Mouse (Mus musculus) kidney, adult 9 months (tissue): ENCODE results near the gene Lhx1.

ENCODE experiments used
- DNase-seq: peaks from one replicate; pipeline ENCODE4 v3.0.0; 2022

Gene Lhx1

DNA sequence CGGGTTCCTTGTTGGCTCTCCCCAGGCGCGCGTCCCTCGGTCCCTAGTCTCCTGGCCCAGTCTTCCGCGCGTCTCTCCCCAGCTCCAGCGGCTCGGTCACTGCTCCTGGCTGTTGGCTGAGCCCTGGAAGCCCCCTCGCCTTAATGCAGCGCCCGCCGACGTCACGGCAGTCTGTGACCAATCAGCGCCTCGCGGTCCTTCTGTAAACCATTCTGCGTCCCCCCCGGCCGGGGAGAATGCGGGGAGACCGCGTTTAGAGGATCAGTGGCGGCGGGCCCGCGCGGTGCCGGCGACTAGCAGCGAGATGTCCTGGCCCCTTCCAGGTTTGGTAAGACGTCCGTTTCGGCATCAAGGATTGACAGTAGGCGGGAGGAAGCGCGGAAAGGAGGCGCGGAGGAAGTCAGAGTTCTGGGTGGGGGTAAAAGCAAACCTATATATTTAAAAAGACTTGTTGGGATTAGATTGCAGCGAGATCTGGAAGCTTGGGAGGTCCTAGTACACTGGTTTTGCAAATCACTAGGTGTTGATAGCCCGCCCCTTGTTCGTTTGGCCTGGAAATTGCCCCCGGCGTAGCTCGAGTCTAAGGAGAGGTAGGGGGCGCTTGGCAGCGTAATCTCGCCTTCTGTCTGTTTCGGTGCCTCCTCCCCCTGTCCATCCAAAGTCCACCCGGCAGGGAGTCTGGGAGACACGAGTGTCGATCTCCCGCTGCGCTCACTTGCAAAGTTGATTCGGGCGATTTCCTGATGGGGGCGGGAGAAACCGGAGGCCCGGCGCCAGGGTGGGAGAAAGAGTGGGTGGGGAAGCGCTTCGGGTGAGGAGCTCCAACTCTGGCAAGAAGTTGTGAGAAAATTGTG is at the start of gene Lhx1:
Gene Lhx1 (minus strand): TSS at position 115 of the 854 bp plus-strand sequence.
- DNase-seq: peak; percentile 93

DNA sequence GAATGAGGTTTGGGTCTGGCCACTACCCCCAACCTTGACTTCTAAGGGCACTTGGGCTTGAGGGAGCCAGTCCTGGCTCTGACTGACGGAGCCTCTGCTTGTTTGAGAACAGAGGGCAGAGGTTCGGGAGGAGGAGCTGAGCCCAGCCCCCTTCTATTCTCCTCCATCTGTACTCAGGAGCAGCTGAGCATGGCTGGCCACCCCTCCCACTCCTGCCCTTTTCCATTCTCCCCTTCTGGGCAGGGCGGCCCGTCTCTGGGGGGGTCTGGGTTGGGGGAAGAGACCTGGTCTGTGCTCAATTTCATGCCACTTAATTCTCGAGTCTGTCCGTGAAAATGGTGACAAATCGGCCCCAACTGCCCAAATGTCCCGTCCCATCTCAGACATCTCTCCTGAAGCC is 49.5 kb upstream of the Lhx1 start:
- no peak for DNase-seq

DNA sequence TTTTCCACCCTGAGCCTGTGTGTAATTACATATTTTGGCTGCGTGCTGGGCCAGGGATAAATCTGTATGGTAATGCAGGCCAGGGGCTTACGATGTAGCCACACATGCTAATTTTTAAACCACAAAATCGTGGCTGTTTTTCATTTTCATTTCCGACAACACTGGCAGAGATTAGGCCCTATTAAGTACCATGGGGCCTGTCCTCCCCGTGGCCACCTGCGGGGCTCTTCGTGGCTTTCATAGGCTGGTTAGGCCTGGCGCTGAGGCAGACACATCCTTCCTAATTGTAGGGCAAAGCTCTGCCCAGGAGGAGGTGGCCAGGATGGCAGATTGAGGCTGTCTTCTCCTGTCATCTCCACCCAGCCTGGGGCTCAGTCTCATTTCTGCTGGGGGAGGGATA is 48.3 kb upstream of the Lhx1 start:
- no peak for DNase-seq

DNA sequence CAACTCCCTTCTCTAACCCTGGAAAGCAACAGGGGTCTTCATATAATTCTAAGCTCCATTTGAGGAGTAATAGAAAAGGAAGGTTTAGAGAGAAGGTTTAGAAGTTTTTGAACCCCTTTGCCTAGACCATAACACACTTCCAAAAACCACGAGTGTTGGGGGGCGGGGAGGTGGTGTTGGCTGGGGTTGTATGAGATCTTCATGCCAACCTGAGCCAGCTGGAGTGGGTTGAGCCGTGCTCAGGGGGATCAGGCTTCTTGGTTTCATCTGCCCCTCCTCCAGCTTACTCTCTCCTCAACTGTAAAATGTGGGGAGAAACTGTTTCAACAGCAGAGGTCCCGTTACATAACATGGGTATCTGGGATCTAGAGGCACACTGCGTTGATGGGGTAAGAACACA is 45.5 kb upstream of the Lhx1 start:
- no peak for DNase-seq

DNA sequence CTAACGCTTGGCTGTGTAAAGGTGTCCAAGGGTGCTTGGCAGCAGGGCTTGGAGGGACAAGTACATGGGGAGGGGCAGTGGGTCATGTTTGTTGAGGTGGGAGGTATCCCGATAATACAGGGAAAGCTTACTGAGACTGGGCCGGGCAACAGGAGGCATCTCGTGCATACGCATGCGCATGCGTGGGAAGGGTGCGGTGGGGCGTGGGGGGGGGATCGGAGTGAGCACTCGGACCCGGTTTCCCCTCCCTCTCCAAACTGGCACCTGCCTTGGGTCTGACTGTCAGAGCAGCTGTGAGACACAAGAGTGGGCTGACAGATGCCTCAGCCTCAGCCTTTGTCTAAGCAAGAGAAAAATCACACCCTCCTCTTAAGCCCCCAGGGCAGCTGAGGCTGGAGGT is 45.1 kb upstream of the Lhx1 start:
- no peak for DNase-seq

DNA sequence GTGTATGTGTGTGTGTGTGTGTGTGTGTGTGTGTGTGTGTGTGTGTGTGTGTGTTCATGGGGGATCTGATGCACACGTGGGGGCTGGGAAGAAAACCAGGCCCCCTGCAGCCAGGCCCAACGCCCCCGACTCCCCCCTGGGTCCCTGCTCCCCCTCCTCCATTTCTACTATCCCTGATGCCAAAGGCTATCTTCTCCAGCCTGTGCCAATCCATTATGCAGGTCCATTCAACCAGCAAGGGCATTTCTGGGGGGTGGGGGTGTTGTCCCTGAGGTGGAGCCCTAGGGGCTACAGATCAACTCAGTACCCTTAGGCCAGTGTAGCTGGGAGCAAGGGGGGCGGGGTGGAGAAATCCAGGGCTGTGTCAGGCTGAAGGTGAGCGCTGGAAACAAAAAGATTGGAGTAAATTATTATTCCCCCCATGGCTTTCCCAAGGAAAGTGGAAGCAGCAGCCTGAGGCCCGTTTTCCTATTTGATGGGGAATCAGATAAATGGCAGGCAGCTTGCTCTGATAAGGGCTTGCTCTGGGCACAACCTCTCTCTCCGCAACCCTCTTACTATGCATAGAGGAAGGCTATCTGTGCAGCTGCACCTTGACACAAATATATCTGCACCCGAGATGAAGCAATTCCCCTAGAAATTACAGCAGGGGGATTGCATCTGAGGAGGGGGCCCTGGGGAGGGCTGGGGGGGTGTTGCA is 43.9 kb upstream of the Lhx1 start:
- no peak for DNase-seq

DNA sequence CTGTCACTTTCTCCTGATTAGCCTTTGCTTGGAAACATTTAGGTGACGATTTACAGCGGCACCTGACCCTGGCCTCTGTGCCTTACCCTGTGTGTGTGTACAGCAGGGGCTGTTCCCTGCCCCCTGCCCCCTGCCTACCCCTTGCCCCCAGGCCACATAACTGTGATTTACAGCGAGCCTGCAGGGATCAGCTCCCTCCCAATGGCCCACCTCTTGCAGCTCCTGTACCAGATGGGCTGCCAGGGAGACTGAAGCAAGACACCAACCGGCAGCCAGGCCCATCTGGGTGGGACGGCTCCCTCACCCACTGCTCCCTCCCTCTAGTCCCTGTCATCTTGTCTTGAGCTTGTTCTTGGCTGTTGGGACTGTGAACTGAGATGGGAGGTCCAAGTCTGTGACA is 43.1 kb upstream of the Lhx1 start:
- DNase-seq: no peak

DNA sequence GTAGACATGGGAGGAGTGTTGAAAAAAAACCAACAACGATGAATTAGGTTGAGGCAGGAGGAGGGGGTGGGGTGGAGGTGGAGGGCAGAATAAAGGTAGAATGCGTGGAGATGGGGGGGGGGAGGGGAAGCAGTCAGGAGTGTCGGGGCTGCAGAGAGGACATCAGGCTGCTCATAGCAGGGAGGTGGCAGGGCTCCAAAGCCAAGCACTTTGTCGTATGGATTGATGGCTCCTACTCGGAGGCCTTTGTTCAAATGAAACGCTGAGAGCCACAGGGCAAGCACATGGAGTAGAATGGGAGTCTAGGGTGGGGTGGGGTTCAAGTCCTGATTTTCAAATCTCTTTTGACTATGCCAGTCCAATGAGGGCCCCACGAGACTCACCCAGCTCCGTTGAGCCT is 41.4 kb upstream of the Lhx1 start:
- no peak for DNase-seq

DNA sequence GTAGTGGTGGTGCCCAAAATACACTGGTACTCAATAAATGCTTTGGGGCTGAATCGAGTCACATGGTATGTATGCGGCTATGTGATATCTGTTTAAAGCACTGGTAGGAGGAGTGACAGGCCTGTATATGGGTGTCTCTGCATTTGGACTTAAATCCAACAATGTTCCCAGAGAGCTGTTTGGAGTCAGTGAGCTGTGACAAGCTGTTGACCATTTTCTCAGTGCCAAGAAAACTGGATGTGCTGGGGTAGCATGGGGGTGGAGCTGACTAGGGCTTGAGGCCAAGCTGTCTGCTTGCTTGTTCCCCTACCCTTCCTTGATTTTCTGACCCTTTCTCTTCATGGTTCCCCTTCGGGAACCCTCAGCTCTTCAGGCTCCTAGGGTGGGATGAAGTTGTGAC is 39.9 kb upstream of the Lhx1 start:
- DNase-seq: peak; percentile 44

DNA sequence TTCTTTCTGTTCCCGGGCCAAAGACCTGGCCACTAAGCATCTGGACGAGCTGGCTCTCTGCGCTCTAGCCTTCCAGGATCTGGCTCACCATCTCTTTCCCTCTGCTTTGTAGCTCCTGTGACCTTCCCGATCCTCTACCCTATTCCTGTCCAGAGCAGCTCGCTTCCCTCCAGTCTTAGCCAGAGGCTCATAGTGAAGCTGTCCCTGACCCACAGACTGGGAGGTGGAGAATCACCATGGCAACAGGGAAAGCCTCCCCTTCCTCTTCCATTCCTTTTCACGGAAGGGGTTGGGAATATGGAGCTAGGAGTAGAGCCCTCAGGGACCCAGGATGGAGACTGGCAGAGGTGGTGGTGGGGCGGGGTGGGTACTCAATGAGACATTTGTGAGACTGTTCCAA is 38.0 kb upstream of the Lhx1 start:
- no peak for DNase-seq

DNA sequence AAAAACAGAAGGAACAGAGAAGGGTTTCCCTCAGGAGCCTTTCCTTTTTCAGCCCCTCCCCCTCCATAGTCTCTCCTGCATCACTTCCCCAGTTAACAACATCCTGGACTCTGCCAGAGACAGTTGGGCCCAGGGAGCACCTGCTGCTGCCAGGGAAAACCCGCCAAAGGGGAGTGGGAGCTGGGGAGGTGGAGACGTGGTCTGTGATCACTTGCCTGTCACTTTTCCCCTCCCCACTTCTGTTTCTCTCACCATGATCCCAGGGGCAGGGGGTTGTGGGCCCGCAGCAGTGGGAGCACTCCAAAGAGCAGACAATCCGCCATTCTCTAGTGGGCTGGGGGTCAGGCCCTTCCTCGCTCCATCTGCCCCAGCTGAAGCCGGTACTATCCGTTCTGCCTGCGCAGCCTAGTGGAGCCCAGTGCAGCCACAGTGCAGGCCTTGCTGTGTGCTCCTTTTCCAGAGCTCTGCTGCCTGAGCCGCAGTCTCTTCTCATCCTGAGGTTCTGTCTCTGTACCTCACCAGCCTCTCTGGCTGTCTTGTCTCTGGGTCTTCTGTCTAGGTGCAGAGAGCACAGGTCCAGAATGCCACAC is 37.5 kb upstream of the Lhx1 start:
- no peak for DNase-seq

DNA sequence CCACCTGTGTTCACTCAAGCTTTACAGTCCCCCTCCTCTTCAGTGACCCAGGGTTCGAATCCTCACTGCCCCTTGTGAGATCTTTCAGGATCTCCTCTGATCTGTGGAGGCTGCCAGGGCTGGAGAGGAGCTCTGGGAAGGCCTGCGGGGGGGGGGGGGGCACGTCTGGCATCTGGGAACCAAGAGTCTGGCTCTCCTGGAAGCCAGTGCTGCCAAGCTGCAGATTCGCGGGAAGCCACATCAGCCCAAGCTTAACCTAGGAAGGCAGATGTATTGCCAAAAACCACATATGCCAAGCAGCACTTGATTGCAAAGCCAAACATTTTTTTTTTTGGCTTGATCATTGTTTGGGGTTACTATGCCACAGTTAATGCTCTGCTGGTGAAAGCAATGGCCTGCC is 36.2 kb upstream of the Lhx1 start:
- no peak for DNase-seq

DNA sequence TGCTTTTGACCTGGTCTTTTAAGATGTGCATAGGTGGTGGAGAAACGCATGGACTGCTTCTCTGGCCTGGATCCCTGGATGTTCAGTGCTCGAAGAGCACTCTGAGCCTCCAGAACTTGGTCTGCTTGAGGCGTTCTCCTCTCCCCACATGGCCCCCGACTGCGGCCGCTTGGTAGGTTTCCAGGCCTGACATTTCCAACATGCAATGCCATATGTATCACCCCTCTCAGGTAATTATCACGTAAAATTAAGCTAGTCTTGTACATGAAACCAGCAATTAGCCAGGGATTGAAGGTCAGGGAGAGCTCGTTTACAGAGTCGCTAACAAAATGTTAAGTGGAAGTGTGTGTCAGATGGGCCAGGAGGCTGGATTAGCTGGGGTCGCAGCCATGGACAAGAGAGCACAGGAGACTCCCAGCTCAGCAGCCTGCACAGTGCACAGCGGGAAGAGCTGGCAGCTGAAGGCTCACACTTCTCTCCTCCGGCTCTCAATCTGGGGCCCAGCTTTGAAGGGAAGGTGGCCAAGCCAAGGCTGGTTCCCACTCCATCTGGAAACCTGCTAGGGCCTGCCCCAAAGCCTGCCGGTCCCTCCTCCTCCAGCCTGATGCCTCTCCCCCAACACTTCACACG is 28.6 kb upstream of the Lhx1 start:
- DNase-seq: no peak

DNA sequence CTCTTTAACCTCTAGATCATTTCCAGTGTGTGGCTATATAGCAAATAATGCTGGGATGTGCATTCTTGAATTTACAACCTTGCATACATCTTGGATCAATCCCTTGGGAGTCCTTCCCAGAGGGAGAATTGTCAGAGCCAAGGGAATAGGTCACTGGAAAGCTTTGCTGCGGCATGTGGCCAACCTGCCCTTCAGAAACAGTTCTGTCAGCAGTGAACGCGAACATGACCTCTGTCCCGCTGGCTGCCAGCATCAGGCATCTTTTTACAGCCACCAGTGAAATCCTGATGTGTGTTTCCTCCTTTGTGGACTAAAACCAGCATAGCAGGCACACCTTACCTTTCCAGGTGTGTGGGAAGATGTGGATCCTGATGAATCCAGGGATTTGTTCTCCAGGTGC is 26.0 kb upstream of the Lhx1 start:
- DNase-seq: peak; percentile 17

DNA sequence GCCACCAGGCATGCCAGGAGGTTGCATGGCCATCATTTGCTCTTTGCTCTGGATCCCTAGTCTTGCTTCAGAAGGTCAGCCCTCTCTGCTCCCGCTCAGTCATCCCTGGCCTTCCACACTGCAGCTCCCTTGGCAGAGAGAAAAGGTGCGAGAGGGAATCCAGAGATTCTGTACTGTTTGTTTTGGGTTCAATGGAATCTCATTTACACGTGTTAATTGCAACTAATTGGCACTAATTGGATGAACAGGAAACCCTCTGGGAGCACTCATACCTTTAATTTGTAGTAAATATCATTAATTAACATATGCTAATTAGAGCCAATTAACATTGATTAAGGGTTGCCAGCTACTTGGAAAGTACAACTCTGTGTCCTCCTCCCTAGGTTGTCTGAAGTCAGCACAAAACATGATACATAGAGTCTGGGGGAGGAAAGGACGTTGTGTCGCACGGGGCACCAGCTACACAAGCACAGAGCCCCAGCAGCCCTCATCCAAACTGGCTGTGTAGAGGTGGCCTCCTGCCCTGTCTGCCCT is 24.0 kb upstream of the Lhx1 start:
- DNase-seq: no peak

DNA sequence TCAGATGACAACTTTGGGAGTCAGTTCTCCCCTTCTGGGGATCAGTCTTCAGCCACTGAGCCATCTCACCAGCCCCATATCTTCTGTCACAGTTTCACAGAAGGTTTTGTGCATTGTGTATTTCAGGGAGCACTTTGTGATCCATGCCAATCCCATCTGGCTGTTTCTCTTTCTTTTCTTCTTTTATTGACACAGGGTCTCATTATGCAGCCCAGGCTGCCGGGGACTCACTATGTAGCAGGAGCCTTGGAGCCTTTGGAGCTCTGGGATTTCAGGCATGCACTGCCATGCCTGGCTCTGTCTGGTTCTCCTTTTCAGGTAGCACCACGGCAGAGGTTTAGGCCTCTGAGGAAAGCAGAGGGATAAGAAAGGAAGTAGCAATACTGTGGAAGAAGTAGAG is 23.0 kb upstream of the Lhx1 start:
- DNase-seq: no peak

DNA sequence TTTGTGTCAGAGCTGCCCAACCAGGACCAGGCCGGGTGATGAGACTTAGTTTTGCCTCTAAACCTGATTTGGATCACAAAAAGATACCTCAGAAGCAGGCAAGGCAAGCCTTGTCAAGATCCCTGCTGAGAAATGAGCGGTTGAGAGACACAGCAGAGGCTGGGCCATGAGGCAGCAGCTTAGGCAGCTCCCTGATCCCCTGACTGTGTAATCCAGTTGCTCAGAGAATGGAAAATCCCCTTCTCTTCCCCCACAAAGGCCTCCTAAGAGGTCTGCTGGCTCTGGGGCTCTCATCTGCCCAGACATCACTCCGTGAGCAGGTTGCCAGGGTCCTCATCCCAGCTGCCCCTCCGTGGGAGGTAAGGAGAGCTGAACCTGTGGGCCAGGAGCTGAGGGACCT is 14.6 kb upstream of the Lhx1 start:
- no peak for DNase-seq

DNA sequence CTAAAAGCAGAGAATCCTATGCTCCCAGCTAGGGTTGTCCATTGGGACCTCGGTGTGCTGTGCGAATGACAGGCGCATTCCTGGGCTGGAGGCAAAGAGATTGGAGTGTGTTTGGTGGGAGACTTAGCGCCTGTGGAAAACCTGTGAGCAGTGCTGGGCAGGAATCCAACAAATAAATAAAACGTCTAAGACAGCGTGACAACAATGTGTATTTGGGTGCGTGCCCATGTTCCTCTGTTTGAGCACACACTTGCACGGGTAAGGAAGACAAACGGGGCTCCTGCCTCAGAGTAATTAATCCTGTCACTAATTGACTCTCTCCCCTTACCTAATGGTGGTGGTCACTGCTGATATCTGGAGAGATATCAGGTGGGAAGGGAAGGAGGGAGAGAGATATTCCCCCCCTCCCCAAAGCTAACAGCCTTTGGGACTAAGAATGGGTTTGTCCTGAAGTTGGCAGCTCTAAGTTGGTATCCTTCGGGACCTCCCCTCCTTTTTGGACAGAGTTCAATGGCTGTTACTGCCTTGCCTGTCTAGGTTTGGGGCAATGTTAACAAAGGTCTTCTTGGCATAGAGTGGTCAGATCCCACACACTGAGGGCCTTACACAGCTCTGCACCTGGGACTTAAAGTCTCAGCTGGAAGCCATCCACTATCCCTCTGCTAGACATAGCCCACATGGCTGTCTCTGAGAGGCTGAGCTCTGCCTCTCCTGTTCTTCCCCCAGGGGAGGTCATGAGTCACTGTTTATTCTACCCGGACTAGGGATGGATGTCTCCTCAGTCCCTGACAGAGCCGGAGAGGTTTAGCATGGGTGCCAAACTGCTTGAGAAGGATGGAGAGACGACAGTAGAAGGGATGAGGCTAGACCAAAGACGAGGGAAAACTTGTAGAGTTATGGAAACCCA is 4.7 kb upstream of the Lhx1 start:
- peak; percentile 40 for DNase-seq

DNA sequence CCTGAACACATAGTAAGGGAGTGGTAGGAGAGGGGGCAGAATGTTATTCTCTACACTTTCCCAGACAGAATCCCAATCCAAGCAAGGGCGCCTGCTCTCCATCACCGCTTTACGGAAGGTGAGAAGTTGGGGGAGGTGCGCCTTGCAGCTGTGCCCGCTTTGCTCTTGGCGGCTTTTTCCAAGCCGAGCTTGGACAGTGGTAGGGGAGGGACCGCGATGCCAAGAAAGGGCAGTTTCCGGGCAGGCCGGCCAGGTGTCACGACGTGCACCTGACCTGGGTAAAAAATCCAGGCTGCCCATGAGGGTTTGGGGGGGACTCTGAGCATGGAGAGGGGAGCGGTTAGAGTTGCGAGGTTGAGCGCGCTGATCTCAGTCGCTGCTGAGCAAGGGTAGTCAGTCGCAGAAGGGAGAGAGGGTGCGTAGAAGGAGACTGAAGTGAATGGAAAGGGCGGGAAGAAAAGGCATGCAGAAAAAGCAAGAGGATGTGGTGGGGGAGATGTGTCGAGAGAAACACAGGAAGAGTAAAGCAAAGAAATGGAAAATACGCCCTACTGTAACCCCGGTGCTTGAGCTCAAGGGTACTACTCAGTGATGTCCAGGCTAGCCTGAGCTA is 3.9 kb upstream of the Lhx1 start:
- DNase-seq: peak; percentile 44

DNA sequence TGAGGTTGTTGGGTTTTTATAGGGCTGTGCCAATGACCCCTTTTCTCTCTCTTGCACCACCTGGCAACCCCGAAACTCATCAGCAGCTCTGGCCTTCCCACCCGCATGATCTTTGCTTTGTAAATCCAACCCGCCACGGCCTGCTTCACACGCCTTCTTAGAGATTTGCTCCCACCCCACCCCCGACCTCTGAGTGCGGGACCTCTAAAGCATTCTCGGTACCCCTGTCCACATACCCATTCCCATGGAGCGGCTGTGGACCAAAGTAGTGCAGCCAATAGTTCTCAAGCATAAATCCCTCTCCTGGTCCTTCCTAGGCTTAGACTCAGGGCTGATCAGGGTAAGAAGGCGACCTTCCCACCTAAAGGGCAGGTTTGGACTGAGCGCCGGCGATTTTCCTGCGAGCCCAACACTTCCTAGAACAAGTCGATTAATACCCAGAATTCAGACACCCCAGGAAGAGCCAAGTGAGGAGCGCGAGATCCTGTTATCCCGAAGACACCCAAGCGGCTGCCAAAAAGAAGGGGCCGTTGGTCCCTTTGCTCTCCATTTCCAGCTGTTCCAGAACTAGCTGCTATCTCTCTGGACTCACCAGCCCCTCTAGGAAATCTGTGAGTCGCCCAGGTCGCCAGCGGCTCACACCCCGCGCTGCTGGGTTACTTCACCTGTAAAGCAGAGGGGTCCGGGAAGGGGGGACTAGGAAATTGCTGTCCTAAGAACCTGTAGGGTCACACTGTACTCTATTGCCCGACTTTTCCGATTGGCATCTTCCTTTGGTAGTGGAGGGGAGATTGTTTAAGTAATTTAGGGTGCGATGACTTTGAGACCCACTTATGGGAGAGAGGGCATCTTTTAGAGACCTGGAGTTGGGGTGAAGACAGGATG is 1.9 kb upstream of the Lhx1 start:
- DNase-seq: peak; percentile 14

DNA sequence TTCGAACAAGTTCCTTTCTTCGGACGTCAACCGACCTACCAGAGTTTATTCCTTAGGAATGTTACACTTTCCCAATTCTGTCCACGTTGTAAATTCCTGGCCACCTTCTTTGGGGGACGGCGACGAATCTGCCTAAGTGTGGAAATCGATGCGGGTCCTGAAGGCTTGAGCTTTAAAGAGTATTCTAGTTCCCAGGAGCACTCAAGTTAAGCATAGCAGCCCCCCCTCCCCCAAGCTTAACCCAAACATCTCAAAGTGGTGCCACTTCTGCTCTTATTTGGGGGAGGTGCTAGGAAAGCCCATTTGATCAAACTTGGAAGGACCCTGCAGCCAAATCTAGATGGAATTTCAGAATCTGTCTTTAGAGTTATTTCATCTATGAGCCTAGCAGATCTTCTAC is 1.1 kb upstream of the Lhx1 start:
- DNase-seq: no peak
